Mouse (Mus musculus) layer of hippocampus, postnatal 36 days (tissue): ENCODE measurements around the gene Fip1l1. TPM values are rescaled to one million over a fixed set of nuclear protein-coding genes. Genes with fewer than 3 reads are reported as not detected.
A peak's percentile ranks its signal among the peaks of the same experiment; 100 is the strongest.

Experiments used
- DNase-seq, 2 experiments: peaks; one replicate each; pipeline ENCODE4 v3.0.0; 2022
- total RNA-seq, 2 experiments: library from RNA; stranded (reverse); gene quantifications; 2 replicates each; pipeline ENCODE4 v1.2.3; 2021

The Fip1l1 gene
- total RNA-seq = 10 to 100 TPM; 64.4 to 67.8 TPM

DNA sequence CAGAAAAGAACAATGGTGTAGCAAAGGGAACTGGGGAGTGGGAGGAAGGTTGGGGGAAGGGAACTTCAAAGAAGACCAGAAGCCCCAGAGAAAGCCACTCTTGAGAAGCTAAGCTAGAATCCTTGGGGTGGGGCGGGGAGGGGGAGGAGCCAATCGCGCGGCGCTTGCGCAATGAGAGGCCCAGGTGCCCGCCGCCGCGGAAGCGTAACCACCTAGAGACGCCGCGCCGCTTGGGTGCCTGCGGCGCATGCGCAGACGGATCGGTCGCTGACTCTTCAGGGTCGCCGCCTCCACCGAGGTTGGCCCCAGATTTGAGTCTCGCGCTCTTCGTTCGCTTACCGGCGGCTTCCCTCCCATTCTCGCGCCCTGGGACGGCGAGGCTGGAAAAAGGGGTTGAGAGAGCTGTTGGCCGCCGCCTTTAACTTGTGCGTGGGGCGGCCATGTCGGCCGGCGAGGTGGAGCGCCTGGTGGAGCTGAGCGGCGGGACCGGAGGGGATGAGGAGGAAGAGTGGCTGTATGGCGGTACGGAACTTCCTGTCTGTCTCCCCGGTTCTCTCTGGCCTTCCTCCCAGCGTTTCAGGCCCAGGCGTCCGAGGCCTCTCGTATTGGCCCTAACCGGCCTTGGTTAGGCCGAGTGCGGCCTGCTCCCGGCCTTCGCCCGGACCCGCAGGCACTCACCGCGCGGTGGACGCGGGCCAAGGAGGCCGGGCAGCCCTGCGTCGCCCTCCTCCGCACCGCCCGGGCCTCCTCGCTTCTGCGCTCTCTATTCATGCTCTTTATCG lies at the start of gene Fip1l1:
Gene Fip1l1, plus strand, starts transcription at position 210 of the 782 bp plus-strand sequence.
- peak; percentile 90 to 91 for DNase-seq

DNA sequence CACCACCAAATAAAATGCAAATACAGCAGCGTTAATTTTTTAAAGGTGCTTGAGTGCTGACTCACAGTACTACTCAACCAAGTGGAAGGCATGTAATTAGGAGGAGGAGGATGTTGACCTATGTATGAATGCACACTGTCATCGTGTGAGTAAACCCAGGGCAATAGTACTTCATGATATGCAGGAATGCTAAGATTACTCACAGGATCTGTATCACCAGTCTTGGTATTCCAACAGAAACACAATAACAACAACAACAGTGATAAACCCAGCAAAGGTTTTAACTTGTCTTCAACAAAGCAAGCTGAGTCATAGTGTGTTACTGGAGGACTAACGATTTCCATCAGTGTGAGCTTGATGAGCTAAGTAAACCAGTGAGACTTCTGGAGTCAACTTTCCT lies 42.5 kb upstream of the Fip1l1 start:
- DNase-seq = no peak

DNA sequence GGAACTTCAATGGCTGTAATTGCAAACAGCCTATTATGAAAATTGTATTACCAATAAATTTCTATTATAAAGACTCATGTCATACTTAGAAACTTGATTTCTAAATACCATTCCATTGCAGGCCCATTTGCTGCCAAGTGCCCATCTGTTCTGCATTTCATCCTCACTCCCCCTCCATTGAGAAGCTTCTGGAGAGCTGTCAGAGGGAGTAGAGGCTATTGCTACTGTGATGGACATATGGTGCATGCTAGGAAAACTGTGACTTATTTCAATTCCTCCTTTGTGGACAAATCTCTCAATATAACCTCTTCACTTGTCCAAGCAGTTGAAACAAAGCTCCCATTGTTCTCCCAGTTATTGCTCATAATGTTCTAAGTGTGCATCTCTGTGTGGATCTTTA lies 23.6 kb upstream of the Fip1l1 start:
- peak; percentile 39 for DNase-seq

DNA sequence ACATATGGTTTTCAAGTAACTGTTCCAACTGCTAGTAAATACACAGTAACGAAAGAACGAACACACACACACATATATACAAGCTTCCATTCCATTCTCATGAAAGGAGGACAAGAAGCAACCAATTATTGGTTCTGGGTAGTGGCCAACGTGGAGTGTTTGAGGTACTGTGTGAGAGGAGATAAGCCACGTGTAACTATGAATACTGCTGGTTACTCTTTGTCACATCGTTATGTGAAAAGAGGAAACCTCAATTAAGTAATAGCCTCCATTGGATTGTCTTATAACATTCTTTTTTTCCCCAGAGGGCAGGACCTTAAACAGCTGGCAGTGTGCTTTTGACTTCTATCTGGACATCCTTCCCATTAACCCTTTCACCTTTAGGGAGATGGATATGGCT lies 8.2 kb upstream of the Fip1l1 start:
- DNase-seq = no peak

DNA sequence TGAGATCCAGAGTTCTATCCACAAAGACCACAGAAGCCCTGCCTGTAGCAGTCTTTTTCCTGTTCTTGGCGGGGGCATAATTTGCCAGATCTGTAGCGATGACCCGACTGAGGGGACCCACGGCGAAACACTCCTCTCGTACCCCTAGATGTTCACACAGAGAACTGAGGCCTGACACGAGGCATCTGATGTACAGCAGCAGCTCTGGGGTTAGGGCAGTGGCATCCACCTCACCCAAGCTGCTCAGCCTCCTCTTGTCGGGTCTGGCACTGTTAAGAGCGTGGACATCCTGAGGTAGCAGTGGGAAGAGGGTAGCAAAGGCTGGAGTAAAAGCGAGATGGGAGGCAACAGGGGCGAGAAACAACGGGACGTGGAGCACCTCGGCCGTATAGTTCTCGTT lies 4.5 kb upstream of the Fip1l1 start:
- DNase-seq = no peak

DNA sequence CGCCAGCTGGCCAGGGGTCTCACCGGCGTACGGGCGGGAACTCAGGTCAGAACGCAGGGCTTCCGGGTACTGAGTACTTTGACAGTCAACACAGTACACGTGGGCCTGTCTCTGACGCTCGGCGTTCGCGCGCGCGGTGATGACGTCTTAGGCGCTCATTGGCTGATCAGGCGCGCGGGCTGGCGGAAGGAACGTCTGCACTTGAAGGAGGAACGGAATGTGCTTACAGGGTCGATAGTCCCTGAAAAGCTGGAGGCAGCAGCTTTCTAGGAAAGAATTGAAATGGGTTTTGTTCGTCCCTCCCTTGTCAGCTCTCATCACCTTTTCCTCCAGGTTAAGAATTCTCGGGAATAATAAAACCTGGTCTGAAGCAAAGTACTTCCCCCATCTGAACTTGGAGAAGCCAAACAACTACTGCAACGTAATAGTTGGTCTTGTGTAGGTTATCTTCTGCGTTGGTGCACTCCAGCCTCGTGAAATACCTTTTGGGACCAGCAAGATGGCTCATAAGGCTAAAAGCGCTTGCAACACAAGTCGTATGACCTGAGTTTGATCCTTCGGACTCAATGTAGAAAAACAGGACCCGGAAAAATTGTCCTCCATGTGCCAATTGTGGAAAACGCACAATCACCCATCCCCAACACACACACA lies 3.5 kb upstream of the Fip1l1 start, which contains the start of gene Scfd2:
Gene Scfd2, minus strand, starts transcription at position 130 of the 651 bp plus-strand sequence.
- peak; percentile 96 to 97 for DNase-seq

DNA sequence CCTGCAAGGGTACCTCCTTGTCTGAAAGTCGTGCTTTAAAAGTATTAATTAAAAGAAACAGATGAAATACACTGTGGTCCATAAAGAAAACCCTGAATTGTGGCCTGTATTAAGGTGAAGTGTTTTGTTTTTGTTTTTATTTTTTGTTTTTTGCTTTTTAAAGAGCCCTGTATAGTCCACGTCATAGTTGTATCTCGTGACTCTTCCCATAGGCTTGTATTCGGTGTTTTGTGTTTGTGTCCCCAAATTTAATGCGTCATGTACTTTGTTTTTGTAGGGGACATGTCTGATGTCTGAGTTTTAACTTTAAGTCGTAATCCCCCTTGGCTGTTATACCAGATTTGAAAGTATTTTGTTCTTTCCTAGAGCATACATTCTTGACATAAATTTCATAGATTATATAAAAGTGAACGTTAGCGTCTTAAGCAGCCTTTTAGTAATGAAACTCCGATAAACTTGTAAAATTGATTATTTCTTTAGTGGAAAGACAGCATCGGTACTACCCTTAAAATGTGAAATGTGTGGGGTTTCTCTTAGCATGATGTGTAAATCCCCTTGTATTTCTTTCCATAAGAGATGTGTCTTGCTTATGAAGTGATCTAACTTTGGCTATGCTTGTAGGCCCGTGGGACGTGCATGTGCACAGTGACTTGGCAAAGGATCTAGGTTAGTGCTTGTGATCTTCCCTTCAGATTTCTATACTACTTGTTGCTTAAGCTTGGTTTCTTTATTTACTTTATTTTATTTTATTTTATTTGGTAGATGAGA lies 1.1 kb downstream of the Fip1l1 start:
- no peak for DNase-seq

DNA sequence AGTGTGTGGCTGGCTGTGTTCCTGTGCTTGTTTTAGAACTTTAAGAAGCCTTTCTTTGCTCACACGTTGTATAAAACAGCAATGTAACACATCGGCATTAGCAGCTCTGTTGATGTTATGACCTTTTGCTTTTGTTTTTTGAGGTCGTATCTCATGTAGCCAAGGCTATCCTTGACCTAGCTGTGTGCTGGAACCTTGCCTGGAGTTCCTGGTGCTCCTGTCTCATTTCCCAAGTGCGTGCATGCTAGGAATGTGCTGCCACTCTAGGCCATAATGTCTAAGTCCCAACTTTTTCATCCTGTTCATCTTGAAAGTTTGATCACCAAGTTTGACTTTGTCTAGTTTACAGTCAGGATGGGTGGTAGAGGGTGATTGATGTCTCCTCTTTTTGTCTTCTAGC lies 10.4 kb downstream of the Fip1l1 start:
- no peak for DNase-seq

DNA sequence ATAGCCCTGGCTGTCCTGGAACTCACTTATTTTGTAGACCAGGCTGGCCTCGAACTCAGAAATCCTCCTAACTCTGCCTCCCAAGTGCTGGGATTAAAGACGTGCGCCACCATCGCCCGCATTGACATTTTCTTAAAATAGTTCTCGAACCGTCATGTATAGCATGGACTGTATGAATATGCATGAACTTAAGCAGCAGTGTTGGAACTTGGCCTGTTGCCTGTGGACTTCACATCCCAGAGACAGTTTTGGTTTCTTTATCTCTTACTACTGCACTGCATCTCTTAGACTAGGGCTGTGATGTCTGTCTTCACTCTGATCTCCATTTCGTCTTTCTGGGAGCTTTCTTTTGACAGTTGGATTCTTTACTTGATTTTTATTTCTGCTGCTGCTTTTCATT lies 14.3 kb downstream of the Fip1l1 start:
- DNase-seq = no peak

DNA sequence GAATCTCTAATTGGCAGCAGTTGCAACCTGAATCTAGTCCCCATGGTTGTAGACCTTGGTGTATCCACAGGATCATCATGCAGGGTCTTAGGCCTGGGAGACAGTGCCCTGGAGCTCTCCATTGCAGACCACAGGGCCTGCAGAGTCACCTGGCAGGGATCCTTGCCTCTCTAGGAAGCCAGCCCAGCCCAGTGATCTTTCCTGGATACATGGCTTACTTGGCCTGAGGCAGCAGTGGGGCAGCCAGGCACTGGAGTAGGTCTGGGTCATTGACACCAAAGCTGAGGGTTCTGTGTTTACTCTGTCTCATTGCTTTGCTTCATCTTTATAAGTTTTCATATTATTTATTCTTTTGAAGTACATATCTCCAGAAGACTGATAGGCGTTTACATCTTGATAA lies 25.9 kb downstream of the Fip1l1 start:
- DNase-seq = no peak

DNA sequence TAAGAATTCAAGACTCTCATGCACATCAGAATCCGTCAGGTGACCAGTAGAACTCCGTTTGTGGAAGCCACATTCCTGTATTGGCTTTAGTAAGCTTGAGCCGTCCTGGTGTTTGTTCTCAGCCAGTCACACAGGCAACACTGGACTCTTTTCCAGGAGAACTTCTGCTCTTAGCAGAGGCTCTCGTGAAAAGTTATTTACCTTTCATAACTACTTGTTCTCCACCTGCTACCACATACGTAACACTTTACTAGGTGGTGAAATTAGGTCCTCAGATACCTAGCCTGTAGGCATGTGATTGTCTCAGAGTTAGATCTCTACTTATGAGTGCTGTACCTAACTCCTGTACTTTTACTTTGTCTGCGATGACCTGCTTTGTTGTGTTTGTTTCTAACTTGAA lies 36.5 kb downstream of the Fip1l1 start:
- no peak for DNase-seq

DNA sequence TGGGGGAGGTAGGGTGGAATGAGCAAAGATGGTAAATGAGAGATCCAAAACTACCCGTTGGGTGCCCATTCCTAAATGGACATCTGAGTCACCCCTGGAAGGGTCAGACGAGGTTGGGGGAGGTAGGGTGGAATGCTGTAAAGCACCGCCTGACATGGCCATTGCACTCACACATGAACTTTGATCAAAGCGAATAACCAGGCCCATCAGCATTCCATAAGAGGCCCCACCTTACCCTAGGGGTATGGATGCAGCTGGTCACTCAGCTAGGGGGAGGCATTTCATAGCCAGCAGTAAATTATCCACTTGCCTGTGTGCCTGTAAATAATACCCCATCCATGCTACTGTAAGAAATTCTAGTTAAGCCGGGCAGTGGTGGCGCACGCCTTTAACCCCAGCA lies 53.9 kb downstream of the Fip1l1 start:
- DNase-seq = no peak

DNA sequence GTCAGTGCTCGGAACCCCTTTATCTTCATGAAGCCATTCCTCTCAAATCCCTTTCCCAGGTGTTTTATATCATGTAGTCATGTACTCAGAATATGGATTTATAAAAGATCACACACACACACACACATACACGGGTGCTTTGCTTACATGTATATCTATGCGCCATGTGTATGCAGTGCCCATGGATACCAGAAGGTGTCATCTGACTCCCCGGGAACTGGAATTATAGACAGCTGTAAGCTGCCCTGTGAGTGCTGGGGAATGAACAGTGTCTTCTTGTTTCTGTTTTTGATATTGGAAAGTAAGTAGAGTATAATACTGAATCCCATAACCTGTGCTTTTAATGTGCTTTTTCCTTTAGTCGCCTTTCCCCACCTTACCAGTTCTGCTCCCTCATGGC lies 56.2 kb downstream of the Fip1l1 start:
- DNase-seq = no peak

DNA sequence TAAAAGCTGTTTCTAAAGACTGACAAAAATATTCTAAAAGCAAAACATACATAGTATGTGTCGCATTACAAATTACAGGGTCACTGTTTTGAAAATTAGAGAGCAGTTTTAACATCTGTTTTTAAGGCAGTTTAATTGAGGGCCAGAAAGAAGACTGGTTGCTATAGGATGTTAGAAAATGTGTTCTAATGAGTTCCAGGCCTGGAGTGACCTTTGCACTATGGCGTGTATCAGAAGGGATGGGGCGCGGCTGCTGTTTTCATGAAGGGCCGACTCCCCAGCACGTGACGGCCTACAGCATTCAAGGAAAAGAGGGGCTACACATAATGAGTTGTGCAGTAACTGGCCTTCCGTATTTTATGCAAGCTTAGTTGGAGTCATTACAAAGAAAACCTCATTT lies 57.9 kb downstream of the Fip1l1 start:
- DNase-seq = no peak

DNA sequence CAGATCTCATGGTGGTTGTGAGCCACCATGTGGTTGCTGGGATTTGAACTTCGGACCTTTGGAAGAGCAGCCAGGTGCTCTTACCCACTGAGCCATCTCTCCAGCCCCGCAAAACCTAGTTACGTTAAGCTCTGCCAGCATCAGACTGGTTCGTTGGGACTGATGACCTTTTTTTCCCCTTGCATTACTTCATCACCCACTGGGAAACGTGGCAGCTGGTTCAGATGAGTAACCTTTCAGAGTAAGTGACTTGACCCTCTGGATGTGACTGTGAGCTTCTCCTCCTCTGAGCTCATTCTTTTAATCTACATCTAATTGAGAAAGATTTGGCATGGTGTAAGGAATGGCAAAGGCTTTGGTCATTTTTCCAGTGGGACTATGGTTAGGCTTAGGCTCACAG lies 64.8 kb downstream of the Fip1l1 start:
- DNase-seq = no peak

DNA sequence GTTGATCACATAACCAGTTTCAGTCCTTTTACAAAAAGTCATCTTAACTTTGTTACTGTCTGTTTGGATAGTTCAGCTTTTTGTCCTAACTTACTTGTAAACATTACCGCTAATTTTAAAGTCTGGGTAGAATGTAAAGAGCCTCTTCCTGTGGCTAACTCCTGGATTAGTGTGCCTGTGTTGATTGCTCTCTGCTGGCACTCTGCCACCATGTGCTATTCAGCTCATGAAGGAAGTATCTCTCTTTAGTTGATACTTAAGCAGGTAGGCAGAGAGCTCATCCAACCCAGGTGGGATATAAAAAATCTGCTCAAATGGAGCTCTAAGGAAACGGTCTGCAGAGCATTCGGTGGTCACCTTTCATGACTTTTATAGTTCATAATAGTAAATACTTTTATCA lies 65.9 kb downstream of the Fip1l1 start:
- DNase-seq = no peak

DNA sequence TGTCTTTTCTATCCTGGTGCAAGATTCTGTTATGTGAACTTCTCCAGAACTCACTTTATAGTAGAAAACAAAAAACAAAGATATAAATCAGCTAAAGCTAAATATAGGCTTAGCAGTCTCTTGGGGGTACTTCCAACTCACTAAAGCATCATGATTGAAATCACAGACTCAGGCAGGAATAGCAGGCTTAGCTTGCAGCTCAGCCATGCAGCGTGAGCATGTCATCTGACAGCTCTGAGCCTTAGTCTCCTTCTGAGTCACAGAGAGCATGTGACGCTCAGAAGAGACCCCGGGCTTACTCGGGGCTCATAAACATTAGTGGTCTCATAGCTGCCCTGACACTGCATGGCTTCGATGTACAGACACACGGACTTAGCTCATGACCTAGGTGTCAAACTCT lies 66.7 kb downstream of the Fip1l1 start:
- DNase-seq = no peak

DNA sequence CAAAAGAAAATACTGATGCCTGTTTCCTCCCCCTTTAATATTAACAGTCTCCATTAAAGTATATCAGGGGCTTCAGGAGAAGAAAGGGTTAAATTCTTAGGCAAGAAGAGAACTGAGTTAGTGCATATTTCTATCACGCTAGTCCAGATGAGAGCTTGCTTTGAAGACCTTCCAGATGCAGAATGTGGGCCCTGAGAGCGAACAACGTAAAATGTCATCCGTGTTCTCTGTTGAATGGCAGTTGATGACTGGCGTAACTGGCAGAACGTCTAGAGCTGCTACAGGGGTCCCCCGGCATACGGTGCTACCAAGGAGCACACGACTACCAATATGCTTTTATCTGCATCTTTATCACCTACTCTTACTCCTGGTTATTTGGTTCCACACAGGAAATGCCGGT lies 67.1 kb downstream of the Fip1l1 start:
- no peak for DNase-seq

DNA sequence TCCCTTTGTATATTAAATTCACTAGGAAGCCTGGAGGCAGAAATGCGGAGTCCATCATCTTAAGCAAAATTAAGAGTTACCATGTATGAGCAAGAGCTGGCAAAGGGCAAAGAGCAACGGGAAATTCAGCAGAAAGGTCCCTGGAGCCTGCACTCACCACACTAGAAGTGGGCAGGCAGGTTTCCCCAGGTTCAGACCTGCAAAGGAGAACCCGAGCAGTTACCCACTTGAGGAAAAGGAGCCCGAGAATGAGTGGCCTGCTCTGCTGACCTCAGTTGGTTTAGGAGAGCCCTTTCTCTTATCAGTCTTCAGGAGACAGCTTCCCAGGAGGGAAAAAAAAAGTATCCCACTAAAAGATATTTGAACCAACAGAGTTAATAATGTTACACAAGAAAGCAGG lies 68.1 kb downstream of the Fip1l1 start:
- no peak for DNase-seq

DNA sequence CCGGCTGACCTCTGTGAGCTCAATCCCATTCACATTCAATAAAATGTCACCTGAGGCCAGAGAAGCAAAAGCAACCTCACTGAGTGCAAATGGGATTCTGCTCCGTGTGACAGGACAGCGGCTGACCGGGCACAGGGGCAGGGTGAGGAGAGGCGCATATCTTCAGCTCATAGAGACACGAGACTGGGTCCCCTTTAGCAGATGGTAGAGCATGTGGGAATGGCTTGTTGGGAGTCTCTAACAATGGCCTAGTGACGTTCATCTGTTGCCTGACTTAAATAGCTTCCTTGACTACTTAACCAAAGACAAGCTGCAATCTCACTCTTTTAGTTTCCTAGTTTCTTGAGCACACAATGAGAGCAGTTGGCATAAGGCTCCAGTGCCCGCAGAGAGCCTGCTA lies 71.0 kb downstream of the Fip1l1 start:
- DNase-seq = no peak

DNA sequence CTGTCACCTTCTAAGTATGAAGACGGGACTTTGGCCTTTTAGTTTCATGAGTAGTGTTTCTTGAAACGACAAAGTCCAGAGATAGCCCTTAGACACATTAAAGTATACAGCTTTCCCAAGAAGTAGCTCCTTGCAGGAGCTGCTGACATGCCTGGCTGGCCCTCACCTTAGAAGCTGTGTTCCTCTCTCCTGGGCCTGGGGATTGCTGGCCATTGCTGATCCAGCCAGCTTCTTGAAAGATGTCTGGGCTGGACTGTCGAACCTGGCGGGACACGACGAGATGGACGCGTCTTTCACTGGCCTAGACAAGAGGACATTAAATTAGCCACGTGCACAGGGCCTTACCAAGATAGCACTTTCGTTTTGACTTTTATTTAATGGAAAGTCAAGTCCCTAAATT lies 75.3 kb downstream of the Fip1l1 start:
- no peak for DNase-seq

DNA sequence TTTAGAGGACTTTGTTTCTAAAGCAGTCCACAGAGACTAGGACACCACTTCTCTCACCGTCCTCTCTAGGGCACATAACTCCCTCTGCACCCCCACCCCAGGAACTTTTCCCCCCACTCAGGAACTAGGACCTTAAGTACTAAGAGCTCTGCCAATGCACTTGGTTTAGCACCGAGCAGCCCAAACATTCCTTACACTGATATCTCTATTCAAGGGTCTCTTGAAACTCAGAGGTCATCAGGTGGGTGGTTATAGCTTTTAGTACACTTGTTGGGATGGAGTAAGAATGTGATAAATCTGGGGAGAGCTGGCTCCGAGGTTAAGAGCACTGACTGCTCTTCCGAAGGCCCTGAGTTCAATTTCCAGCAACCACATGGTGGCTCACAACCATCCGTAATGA lies 77.5 kb downstream of the Fip1l1 start:
- no peak for DNase-seq

DNA sequence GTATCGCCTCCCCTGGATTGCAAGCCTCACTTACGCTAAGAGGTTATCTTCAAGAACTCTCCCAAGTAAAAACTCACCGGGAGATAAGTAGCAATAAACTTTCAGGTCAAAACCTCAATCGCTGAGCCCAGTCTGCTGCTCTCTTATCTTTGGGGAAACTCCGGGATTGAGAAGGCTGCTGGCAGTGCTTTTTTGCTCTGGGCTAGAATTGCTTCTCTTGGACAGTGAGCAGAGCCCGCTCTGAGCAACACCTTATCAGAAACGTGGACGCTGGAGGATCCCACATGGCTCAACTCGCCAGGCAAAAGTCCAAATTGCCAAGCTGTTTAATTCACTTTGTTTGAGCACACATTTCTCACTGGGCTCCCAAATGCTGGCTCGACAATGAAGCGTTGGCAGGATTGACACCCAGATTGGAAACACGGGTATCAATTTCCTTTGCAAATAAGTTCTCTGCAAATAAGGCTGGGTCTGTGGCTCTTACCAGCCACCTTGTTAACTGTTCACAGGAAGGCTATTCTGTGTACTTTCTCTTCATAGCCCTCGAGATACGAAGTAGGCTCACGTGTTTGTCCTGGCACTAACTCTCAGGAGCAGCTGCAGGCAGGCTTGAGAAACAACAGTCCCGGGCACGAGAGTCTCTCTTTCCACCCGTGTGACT lies 78.4 kb downstream of the Fip1l1 start:
- DNase-seq = peak; percentile 11 to 25
